Mouse (Mus musculus): Measurements from ENCODE around the gene Fnbp1l.

DNA sequence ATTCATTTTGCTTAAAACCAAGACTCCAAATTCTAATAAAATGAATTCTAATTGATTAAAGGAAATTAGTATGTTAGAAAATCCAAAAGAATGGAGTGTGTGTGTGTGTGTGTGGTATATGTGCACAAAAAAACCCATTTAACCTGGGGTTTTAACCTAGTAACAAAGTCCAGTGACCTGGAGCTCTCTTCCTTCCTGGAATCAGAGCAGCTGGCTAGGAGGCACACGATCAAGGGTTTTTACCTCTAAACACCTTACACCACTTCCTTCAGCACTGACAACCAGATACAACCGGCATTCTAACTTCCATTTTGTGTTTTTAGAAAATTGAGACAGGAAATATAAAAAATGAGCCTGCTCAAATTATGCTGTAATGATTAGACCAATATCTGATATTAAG, 74.2 kb downstream of the Fnbp1l start:
- TF ChIP-seq CTCF (IDR thresholded peaks at IDR 0.05; ENCODE audit: low read depth) (no peak), EP300 (IDR thresholded peaks at IDR 0.05; ENCODE audit: low read depth) (no peak)
